Mouse (Mus musculus) forebrain, embryonic 12.5 days (tissue): ENCODE results near the gene Atrnl1. TPM values are rescaled to one million over a fixed set of nuclear protein-coding genes. Genes with fewer than 3 reads are reported as not detected.

ENCODE experiments used
- ATAC-seq: fragments of 200-750 bp; cut with Nextera tagmentation; 2 replicates; pipeline ENCODE4 v1.8.0; 2017; ENCODE audit warnings: moderate TSS enrichment; ENCODE audit not compliant: low FRiP score
- H3K27ac ChIP-seq: fragments of 300-500 bp; sonication (generic); 2 replicates; pipeline ENCODE4 v1.5.1; 2016; ENCODE audit warnings: mild to moderate bottlenecking
- H3K27me3 ChIP-seq: fragments of 300-500 bp; sonication (generic); 2 replicates; pipeline ENCODE4 v1.6.1; 2016; ENCODE audit warnings: mild to moderate bottlenecking
- H3K36me3 ChIP-seq: fragments of 300-500 bp; sonication (generic); replicated peaks from 2 replicates; pipeline ENCODE4 v1.6.1; 2016; ENCODE audit warnings: mild to moderate bottlenecking
- H3K4me1 ChIP-seq: fragments of 300-500 bp; sonication (generic); 2 replicates; pipeline ENCODE4 v1.6.1; 2016
- H3K4me2 ChIP-seq: fragments of 300-500 bp; sonication (generic); 2 replicates; pipeline ENCODE4 v1.6.1; 2016; ENCODE audit warnings: mild to moderate bottlenecking, moderate library complexity
- H3K4me3 ChIP-seq: fragments of 300-500 bp; sonication (generic); replicated peaks from 2 replicates; pipeline ENCODE4 v1.5.1; 2016; ENCODE audit warnings: mild to moderate bottlenecking
- H3K9ac ChIP-seq: fragments of 300-500 bp; sonication (generic); 2 replicates; pipeline ENCODE4 v1.6.1; 2016; ENCODE audit warnings: mild to moderate bottlenecking
- H3K9me3 ChIP-seq: fragments of 300-500 bp; sonication (generic); 2 replicates; pipeline ENCODE4 v1.6.1; 2016
- WGBS: fragments of 180-500 bp; shearing (Covaris S2); methylation state at CpG from one replicate; pipeline ENCODE4 v1.1.7; 2016; 5-methylcytosine and 5-hydroxymethylcytosine counted together
- polyA plus RNA-seq: library from polyadenylated mRNA; unstranded; fragments of >200 nt; fragmentation: Nextera tagmentation; extraction: Ambion mirVana; gene quantifications from 2 replicates; pipeline ENCODE4 v1.2.1, GENCODE M21; 2016

Gene Atrnl1
- polyA plus RNA-seq, 1 experiment from 2014 or later = 7.8 TPM

GRCm38 (mm10) chr19:58064116-58065000 lies 453.5 kb downstream of the Atrnl1 start:
- no peak overlapping the region for H3K4me3 ChIP-seq
- peaks cover 39% of the 10 kb centered on the region for H3K4me1 ChIP-seq
- H3K9ac ChIP-seq = no peak overlapping the region
- no peaks in the 10 kb centered on the region for H3K9me3 ChIP-seq
- peaks cover 23% of the 10 kb centered on the region for H3K27me3 ChIP-seq
- no peak overlapping the region for H3K27ac ChIP-seq
- no peak for ATAC-seq
- H3K4me2 ChIP-seq = no peak overlapping the region
- 44% methylated on average over 16 of the region's 16 CpGs for WGBS
- H3K36me3 ChIP-seq = no peaks in the 10 kb centered on the region

DNA sequence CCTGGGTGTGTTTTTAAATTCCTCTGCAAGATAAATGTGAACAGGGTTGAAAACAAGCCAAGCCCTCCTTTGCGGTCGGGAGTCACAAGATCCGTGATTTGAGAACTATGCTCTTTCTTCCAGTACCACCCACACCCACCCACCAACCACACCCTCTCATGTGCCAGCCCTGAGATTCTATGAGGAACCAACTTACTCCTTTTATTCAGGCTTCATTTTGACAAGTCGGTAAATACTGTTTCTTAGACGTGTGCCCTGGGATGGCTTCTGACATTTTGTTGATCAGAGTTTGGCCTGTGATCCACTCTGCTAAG lies 454.1 kb downstream of the Atrnl1 start:
- WGBS = 81% methylated on average over 5 of the region's 5 CpGs
- ATAC-seq = no peak
- Histone ChIP-seq H3K4me2 (no peak overlapping the region), H3K27ac (no peak overlapping the region), H3K36me3 (no peaks in the 10 kb centered on the region), H3K9me3 (no peaks in the 10 kb centered on the region), H3K9ac (no peak overlapping the region), H3K27me3 (peaks cover 23% of the 10 kb centered on the region), H3K4me1 (peaks cover 34% of the 10 kb centered on the region), H3K4me3 (no peak overlapping the region)

- Histone ChIP-seq H3K27ac (no peak overlapping the region), H3K4me3 (no peak overlapping the region), H3K4me1 (peaks cover 29% of the 10 kb centered on the region), H3K27me3 (peaks cover 23% of the 10 kb centered on the region), H3K36me3 (no peaks in the 10 kb centered on the region), H3K4me2 (no peak overlapping the region), H3K9me3 (no peaks in the 10 kb centered on the region), H3K9ac (no peak overlapping the region)
- WGBS = 85% methylated on average over 2 of the region's 2 CpGs
- no peak for ATAC-seq
Observed at GRCm38 (mm10) chr19:58065514-58065913, 454.7 kb downstream of the Atrnl1 start.

DNA sequence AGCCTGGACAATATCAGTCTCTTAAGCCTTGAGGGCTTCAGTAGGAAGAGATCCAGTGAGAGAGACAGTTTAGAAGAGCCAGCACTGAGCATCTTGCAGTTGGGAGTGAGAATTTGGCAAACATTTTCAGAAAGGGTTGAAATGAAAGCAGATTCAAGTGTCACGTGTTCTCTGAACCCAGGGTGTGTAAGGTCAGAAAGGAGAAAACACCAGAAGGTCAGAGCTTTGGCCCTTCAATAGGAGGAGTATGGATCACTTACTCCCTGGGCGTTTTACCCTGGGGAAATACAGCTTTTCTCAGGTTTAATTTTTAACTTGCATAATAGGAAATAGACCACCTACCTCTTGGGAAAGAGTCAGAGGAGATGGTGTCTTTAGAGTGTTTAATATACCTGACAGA lies 457.3 kb downstream of the Atrnl1 start:
- ATAC-seq = no peak

DNA sequence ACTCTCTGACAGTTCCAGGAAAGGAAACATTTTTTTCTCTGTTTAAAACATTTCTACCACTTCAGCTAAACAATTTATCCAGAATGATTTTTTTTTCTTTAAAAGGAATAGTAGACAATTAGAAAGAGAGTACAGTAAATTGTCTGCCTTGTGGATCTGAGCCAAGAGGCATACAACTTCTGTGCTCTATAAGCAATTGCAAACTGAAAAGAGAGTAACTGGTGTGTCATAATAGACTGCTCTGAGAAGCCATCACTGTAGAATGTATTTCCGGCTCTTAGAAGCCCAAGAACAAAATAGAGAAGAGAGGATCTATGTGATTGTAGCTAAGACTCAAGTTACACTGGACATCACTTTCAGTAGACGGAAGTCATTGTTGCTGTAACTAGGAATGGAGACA lies 458.1 kb downstream of the Atrnl1 start:
- H3K9ac ChIP-seq = no peak overlapping the region
- no peak overlapping the region for H3K4me3 ChIP-seq
- no peak overlapping the region for H3K4me2 ChIP-seq
- peaks cover 21% of the 10 kb centered on the region for H3K27me3 ChIP-seq
- H3K36me3 ChIP-seq = no peaks in the 10 kb centered on the region
- WGBS = 84% methylated on average over 2 of the region's 2 CpGs
- no peak for ATAC-seq
- no peaks in the 10 kb centered on the region for H3K9me3 ChIP-seq
- H3K4me1 ChIP-seq = peaks cover 10% of the 10 kb centered on the region
- no peak overlapping the region for H3K27ac ChIP-seq

More for the DNA sequence above, 457.3 kb downstream of the Atrnl1 start:
- no peaks in the 10 kb centered on the region for H3K9me3 ChIP-seq
- no peak overlapping the region for H3K4me3 ChIP-seq
- H3K27ac ChIP-seq = no peak overlapping the region
- no peak overlapping the region for H3K4me2 ChIP-seq
- H3K4me1 ChIP-seq = peaks cover 17% of the 10 kb centered on the region
- peaks cover 15% of the 10 kb centered on the region; the same call in 1 of the 2 replicates for H3K27me3 ChIP-seq
- H3K36me3 ChIP-seq = no peaks in the 10 kb centered on the region
- 75% methylated on average over 2 of the region's 2 CpGs for WGBS
- H3K9ac ChIP-seq = no peak overlapping the region

GRCm38 (mm10) chr19:58072404-58072803 lies 461.6 kb downstream of the Atrnl1 start:
- no peak overlapping the region for H3K9ac ChIP-seq

GRCm38 (mm10) chr19:58072846-58073245 lies 462.0 kb downstream of the Atrnl1 start:
- ATAC-seq = no peak

More at GRCm38 (mm10) chr19:58072404-58072803, 461.6 kb downstream of the Atrnl1 start:
- WGBS = 82% methylated on average over 5 of the region's 5 CpGs
- no peak for ATAC-seq
- Histone ChIP-seq H3K4me2 (no peak overlapping the region), H3K4me1 (peaks cover 7% of the 10 kb centered on the region), H3K36me3 (no peaks in the 10 kb centered on the region), H3K4me3 (no peak overlapping the region), H3K27me3 (peaks cover 31% of the 10 kb centered on the region), H3K27ac (no peak overlapping the region), H3K9me3 (no peaks in the 10 kb centered on the region)

GRCm38 (mm10) chr19:58075252-58075651 lies 464.4 kb downstream of the Atrnl1 start:
- H3K27me3 ChIP-seq = peaks cover 25% of the 10 kb centered on the region
- no peak overlapping the region for H3K27ac ChIP-seq
- 45% methylated on average over 6 of the region's 6 CpGs for WGBS
- ATAC-seq = no peak
- no peak overlapping the region for H3K4me3 ChIP-seq
- H3K36me3 ChIP-seq = no peaks in the 10 kb centered on the region
- H3K4me1 ChIP-seq = peaks cover 9% of the 10 kb centered on the region
- no peak overlapping the region for H3K9ac ChIP-seq
- no peaks in the 10 kb centered on the region for H3K9me3 ChIP-seq
- no peak overlapping the region for H3K4me2 ChIP-seq

More at GRCm38 (mm10) chr19:58072846-58073245, 462.0 kb downstream of the Atrnl1 start:
- no peaks in the 10 kb centered on the region for H3K9me3 ChIP-seq
- peaks cover 27% of the 10 kb centered on the region for H3K27me3 ChIP-seq
- H3K9ac ChIP-seq = no peak overlapping the region
- no peak overlapping the region for H3K27ac ChIP-seq
- H3K36me3 ChIP-seq = no peaks in the 10 kb centered on the region
- H3K4me1 ChIP-seq = peaks cover 9% of the 10 kb centered on the region
- no peak overlapping the region for H3K4me3 ChIP-seq
- no peak overlapping the region for H3K4me2 ChIP-seq
- 94% methylated on average over 9 of the region's 9 CpGs for WGBS

DNA sequence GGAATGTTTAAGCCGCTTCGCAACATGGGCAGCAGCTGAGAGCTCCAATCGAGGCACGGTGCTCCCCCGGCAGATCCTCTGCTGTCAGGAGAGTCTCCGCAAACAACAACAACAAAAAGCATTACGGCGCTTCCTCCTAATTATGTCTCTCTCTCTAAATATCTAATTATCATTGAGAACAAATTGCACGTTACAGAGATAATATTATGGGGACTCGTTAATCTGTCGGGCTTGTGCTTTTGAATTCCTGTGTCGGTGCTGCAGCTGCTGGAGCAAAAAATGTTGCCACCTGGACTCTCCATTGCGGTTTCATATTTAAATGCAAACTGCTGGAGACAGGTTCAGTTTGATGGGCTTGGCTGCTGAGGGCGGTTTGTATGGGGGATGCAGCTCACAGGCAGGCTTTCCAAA lies 466.1 kb downstream of the Atrnl1 start:
- peaks cover 9% of the 10 kb centered on the region for H3K4me1 ChIP-seq
- no peaks in the 10 kb centered on the region for H3K9me3 ChIP-seq
- WGBS = 30% methylated on average over 14 of the region's 14 CpGs
- peak overlapping the region; percentile 50; the same call in 1 of the 2 replicates for H3K27ac ChIP-seq
- peaks cover 25% of the 10 kb centered on the region for H3K27me3 ChIP-seq
- H3K9ac ChIP-seq = no peak overlapping the region
- peak; percentile 36; the same call in 1 of the 2 replicates for ATAC-seq
- H3K36me3 ChIP-seq = no peaks in the 10 kb centered on the region
- H3K4me2 ChIP-seq = peak overlapping the region; percentile 24
- H3K4me3 ChIP-seq = no peak overlapping the region

DNA sequence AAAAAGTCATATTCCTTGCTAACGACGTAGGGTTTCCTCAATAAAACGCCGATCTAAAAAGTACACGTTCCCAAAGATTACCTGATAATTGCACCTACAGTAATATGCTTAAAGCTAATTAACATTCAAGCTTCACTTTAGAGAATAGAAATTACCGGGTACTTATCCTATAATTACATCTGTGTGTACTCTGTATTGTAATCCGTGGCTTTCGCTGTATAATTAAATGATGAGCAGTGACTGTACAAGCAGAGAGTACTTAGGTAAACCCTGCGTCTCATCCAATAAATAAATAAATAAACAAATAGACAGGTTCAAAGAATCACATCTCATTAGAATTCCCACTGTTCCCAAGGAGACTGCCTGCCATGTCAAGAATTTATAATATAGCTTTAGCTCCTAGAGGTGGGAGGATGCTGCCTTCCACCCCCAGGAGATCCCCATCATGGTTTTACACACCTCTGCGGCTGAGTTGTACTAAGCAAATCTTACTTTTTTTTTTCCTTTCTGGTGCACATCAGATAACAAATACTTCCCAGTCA lies 466.8 kb downstream of the Atrnl1 start:
- Histone ChIP-seq H3K4me2 (0 out of 2 replicates have a peak overlapping the region, but pooled peaks have one; percentile 24), H3K27ac (no peak overlapping the region), H3K4me3 (no peak overlapping the region), H3K9me3 (no peaks in the 10 kb centered on the region), H3K9ac (no peak overlapping the region), H3K36me3 (no peaks in the 10 kb centered on the region), H3K4me1 (peaks cover 9% of the 10 kb centered on the region), H3K27me3 (peaks cover 25% of the 10 kb centered on the region)
- WGBS = 51% methylated on average over 10 of the region's 10 CpGs
- no peak for ATAC-seq

DNA sequence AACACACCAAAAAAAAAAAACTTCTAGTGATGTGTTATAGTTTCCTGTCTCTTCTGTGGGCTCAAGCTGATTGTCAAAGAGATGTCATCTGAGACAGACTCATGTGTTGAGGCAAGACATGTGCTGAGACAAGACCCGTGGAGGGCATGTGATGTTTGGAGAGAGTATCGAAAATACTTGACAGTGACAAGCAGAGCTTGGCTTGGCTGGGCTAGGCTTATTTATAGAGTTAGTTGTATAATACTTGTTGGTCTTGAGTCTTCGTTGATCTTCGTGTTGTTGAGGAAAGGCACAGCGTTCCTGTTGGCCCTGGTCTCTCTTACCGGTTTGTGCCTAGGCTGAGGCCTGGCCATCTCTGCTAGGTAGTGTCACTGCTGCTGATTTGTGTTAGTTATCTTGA lies 469.3 kb downstream of the Atrnl1 start:
- 98% methylated on average over 6 of the region's 6 CpGs for WGBS
- ATAC-seq = no peak
- H3K9me3 ChIP-seq = no peaks in the 10 kb centered on the region

GRCm38 (mm10) chr19:58082751-58083150 lies 471.9 kb downstream of the Atrnl1 start:
- H3K27ac ChIP-seq = no peak overlapping the region
- no peak overlapping the region for H3K4me2 ChIP-seq
- 0 out of 2 replicates have a peak, but pooled peaks cover 1% of the 10 kb centered on the region for H3K4me1 ChIP-seq
- no peaks in the 10 kb centered on the region for H3K27me3 ChIP-seq
- H3K4me3 ChIP-seq = no peak overlapping the region
- H3K9me3 ChIP-seq = no peaks in the 10 kb centered on the region
- 95% methylated on average over 19 of the region's 19 CpGs for WGBS
- H3K36me3 ChIP-seq = no peaks in the 10 kb centered on the region
- no peak for ATAC-seq
- no peak overlapping the region for H3K9ac ChIP-seq

More for the DNA sequence above, 469.3 kb downstream of the Atrnl1 start:
- H3K4me3 ChIP-seq = no peak overlapping the region
- no peak overlapping the region for H3K9ac ChIP-seq
- H3K4me1 ChIP-seq = peaks cover 9% of the 10 kb centered on the region
- peaks cover 9% of the 10 kb centered on the region for H3K27me3 ChIP-seq
- H3K4me2 ChIP-seq = no peak overlapping the region
- no peak overlapping the region for H3K27ac ChIP-seq
- no peaks in the 10 kb centered on the region for H3K36me3 ChIP-seq
